Mouse (Mus musculus) limb, embryonic 13.5 days (tissue): ENCODE data around the gene Dbp. TPM values are rescaled to one million over a fixed set of nuclear protein-coding genes. Genes with fewer than 3 reads are reported as not detected.

Experiments
- ATAC-seq: fragments of 200-750 bp; cut with Nextera tagmentation; 2 replicates; pipeline ENCODE4 v1.8.0; 2017; ENCODE audit warnings: low read depth, moderate number of reproducible peaks, moderate TSS enrichment; ENCODE audit not compliant: low FRiP score
- H3K27ac ChIP-seq: fragments of 300-500 bp; sonication (generic); 2 replicates; pipeline ENCODE4 v1.5.1; 2015; ENCODE audit warnings: inconsistent platforms, mild to moderate bottlenecking, moderate library complexity
- H3K27me3 ChIP-seq: fragments of 300-500 bp; sonication (generic); 2 replicates; pipeline ENCODE4 v1.6.1; 2015; ENCODE audit warnings: mild to moderate bottlenecking, inconsistent platforms
- H3K36me3 ChIP-seq: fragments of 300-500 bp; sonication (generic); 2 replicates; pipeline ENCODE4 v1.6.1; 2015; ENCODE audit warnings: inconsistent platforms, mild to moderate bottlenecking, moderate library complexity
- H3K4me1 ChIP-seq: fragments of 300-500 bp; sonication (generic); 2 replicates; pipeline ENCODE4 v1.6.1; 2015; ENCODE audit warnings: inconsistent platforms
- H3K4me2 ChIP-seq: fragments of 300-500 bp; sonication (generic); replicated peaks from 2 replicates; pipeline ENCODE4 v1.6.1; 2015; ENCODE audit warnings: inconsistent platforms, mild to moderate bottlenecking, moderate library complexity
- H3K4me3 ChIP-seq: fragments of 300-500 bp; sonication (generic); 2 replicates; pipeline ENCODE4 v1.5.1; 2015; ENCODE audit warnings: moderate library complexity, mild to moderate bottlenecking, inconsistent platforms
- H3K9ac ChIP-seq: fragments of 300-500 bp; sonication (generic); 2 replicates; pipeline ENCODE4 v1.6.1; 2015; ENCODE audit warnings: mild to moderate bottlenecking, inconsistent platforms
- H3K9me3 ChIP-seq: fragments of 300-500 bp; sonication (generic); 2 replicates; pipeline ENCODE4 v1.6.1; 2016; ENCODE audit warnings: inconsistent platforms
- WGBS: fragments of 180-500 bp; shearing (Covaris S2); methylation state at CpG from one replicate; pipeline ENCODE4 v1.1.7; 2015; 5-methylcytosine and 5-hydroxymethylcytosine counted together
- polyA plus RNA-seq: library from polyadenylated mRNA; unstranded; fragments of >200 nt; fragmentation: Nextera tagmentation; extraction: Ambion mirVana; gene quantifications from 2 replicates; pipeline ENCODE4 v1.2.1, GENCODE M21; 2015

Gene Dbp
- polyA plus RNA-seq, 1 experiment from 2014 or later: 4.5 TPM

DNA sequence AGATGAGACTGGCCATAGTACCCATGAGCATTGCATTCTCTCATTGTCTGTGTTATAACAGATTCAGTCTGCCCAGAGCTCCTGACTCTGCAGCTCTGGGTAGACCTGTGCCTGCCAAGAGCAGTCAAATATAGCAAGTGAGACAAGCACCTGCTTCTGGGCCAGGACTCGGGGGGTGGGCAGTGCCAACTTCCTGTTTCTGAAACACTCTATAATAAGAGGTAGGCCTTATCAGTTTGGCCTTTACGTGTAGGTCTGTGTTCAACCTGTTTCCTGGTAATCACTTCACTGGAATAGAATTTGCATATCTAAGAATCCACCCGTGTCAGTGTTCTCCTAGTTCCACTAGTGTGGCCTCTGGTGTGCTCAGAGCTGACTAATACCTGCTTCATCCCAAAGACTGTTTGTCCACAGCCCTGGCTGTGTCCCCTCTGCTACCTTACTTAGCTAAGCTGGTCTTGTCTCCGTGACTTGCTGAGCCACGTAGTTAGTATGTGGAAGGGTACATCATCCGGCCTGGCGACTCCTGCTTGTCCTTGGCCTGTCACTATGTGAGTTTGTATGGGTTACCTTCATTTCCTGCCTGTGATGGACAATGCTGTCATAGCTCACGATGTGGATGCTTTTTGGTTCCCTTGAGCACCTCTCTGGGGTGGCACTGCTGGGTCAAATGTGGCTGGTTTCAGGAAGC, 23.7 kb upstream of the Dbp start:
- 85% methylated on average over 8 of the region's 8 CpGs for WGBS
- Histone ChIP-seq H3K9ac (no peak overlapping the region), H3K4me2 (no peak overlapping the region), H3K27ac (no peak overlapping the region), H3K9me3 (no peaks in the 10 kb centered on the region), H3K4me1 (peaks cover 23% of the 10 kb centered on the region), H3K4me3 (no peak overlapping the region), H3K36me3 (no peaks in the 10 kb centered on the region), H3K27me3 (no peaks in the 10 kb centered on the region)
- ATAC-seq: no peak

DNA sequence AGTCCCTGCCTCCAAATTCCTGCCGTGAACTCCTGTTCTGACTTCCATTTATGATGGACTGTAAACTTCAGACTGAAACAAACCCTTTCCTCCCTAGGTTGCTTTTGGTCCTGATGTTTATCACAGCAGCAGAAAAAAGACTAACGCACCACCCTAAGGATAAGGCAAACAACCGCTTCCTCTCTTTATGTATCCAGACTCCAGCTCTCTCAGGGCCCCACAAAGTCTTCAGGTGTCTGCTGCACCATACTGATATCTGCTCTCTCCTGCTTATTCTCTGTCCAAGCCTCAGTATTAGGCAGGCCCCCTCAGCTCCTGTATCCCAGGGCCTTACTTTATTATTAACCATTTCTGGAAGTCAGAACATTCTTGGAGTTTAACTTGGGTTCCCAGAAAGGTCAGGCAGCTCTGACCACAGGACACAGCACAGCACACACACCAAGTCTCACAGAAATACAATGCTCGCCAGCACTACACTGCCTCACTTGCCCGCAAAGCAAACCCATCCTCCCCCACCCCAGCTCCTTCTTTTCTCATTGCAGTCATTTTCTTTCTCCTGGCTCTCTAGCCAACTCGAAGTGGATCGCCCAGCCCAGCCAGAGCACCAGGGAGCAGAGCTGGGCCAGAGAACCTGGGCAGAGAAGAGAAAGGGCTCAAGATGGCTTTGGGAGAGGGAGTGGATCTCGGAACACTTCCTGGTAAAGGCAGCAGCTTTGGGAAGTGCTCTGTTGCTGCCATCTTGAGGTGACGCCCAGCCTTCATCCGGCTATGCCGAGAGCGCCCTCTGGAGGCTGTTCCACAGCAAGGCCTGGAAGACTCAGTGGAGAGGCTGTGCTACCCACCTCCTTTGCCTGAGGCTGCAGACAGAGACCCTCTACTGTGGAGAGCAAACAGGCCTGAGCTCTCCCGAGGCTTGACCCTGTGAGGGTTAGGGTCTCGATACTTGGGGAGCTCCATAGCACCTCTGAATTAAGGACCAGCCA, 22.5 kb upstream of the Dbp start:
- Histone ChIP-seq H3K27ac (no peak overlapping the region; the same call in 1 of the 2 replicates), H3K9me3 (no peaks in the 10 kb centered on the region), H3K4me1 (peaks cover 25% of the 10 kb centered on the region), H3K27me3 (no peaks in the 10 kb centered on the region), H3K4me3 (0 out of 2 replicates have a peak overlapping the region, but pooled peaks have one; percentile 20), H3K4me2 (peak overlapping the region; percentile 55), H3K36me3 (no peaks in the 10 kb centered on the region), H3K9ac (peak overlapping the region; percentile 48; the same call in 1 of the 2 replicates)
- WGBS: 29% methylated on average over 14 of the region's 14 CpGs
- peak; percentile 54 for ATAC-seq

DNA sequence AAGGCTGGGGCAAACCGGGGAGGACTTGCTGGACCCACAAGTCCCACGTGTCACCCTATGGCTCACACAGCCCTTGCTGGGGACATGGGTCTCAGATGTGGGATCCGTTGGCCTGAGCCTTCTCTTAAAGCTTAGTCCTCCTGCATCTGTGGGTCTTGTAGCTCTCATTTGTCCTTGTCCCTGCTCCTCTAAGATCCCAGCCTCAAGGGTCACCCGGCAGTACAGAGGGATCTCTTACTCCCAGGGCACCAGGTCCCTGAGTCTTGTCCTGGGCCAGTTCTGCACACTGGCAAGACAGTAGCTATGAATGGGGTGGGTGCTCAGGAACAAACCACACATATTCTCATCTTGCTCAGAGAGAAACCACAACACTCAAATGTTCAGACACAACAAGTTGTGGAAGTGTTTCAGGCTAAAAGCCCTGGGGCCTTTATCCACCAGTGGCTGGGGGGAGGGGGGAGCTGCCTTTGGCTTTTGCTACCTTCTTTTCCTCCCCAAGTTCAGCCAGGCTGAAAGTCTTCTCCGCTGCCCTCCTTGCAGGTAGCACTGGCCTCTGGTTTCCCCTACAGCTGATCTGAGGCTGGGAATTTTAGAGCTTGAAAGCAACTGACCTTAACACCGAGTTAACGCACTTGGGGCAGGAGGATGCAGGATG, 21.4 kb upstream of the Dbp start, which contains the start of gene Ntn5:
Gene Ntn5, plus strand, starts transcription at position 627 of the 655 bp plus-strand sequence.
- peak within 1 kb of the TSS; percentile 55; the same call in 1 of the 2 replicates for H3K4me2 ChIP-seq
- peak within 1 kb of the TSS; percentile 43 for H3K9ac ChIP-seq
- ATAC-seq: no peak
- no peaks in the 10 kb centered on the region for H3K27me3 ChIP-seq
- no peak within 1 kb of the TSS for H3K27ac ChIP-seq
- WGBS: 73% methylated on average over 7 of the region's 7 CpGs
- H3K4me1 ChIP-seq: peaks cover 25% of the 10 kb centered on the region
- no peaks in the 10 kb centered on the region for H3K36me3 ChIP-seq
- H3K4me3 ChIP-seq: no peak within 1 kb of the TSS
- H3K9me3 ChIP-seq: no peaks in the 10 kb centered on the region

DNA sequence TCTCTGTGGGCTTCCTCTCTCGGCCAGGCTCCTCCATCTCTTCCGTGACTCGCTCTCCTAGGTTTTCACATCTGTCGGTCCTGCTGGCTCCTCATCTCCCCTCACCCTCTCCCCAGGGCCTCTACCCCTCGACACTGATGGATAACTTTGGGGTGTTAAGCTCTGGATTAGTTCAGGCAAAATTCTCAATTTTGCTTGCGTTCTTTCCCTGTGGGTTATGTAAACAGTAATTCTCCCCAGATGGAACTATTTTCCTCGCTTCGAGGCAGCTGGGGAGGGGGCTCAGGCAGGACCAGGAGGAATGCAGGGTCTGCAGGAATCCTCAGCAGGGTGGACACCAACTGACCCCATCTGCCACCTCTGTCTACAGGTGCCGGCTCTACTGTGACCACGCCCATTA, 19.1 kb upstream of the Dbp start:
- 27% methylated on average over 10 of the region's 10 CpGs for WGBS
- peak overlapping the region; percentile 48; the same call in 1 of the 2 replicates for H3K27ac ChIP-seq
- H3K4me3 ChIP-seq: no peak overlapping the region
- no peaks in the 10 kb centered on the region for H3K36me3 ChIP-seq
- no peaks in the 10 kb centered on the region for H3K9me3 ChIP-seq
- 0 out of 2 replicates have a peak, but pooled peaks have one; percentile 17 for ATAC-seq
- H3K4me1 ChIP-seq: peaks cover 25% of the 10 kb centered on the region
- H3K9ac ChIP-seq: peak overlapping the region; percentile 6; the same call in 1 of the 2 replicates
- no peaks in the 10 kb centered on the region for H3K27me3 ChIP-seq
- peak overlapping the region; percentile 11; the same call in 1 of the 2 replicates for H3K4me2 ChIP-seq

DNA sequence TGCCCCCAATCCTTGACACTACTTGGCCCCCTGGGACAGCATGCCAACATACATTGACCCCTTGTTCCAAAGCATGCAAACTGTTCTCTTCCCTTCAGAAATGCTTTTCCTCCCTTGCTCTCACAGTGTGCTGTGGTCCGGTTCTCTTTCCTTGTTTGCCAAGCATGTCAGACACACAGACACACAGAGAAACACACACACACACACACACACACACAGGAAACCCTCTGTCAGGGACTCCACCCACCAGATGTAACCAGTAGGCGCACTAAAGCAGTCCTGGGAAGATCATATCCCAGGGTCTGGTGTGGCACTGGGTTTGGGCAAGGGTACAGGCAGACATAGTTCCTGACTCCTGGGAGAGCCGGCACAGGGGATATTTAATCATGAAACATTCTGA, 18.0 kb upstream of the Dbp start:
- WGBS: 84% methylated on average over 3 of the region's 3 CpGs
- H3K4me1 ChIP-seq: peaks cover 25% of the 10 kb centered on the region
- H3K9ac ChIP-seq: no peak overlapping the region
- no peak overlapping the region for H3K4me3 ChIP-seq
- no peak overlapping the region for H3K4me2 ChIP-seq
- no peak overlapping the region for H3K27ac ChIP-seq
- no peak for ATAC-seq
- no peaks in the 10 kb centered on the region for H3K9me3 ChIP-seq
- H3K36me3 ChIP-seq: no peaks in the 10 kb centered on the region
- no peaks in the 10 kb centered on the region for H3K27me3 ChIP-seq

DNA sequence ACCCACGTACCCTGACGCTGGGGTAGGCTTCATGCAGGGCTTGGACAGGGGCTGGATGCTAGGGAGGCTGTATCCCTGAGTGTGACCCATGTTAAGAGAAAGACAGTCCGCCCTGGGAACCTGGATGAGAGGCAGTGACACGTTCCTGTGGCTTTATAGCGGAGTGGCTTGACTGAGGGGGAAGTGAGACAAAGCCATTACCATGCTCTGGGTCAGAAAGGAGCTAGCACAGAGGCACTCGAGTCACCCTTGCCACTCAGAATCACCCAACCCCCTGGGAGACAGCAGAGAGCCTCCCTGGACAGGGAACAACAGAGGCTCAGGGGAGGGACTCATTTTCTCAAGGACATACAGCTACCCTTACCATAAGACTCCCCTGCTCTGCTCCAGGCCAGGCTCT, 15.8 kb upstream of the Dbp start:
- Histone ChIP-seq H3K27me3 (no peaks in the 10 kb centered on the region), H3K4me2 (no peak overlapping the region), H3K27ac (no peak overlapping the region), H3K9ac (no peak overlapping the region), H3K4me1 (peaks cover 18% of the 10 kb centered on the region), H3K9me3 (no peaks in the 10 kb centered on the region), H3K36me3 (no peaks in the 10 kb centered on the region), H3K4me3 (no peak overlapping the region)
- ATAC-seq: no peak
- WGBS: 54% methylated on average over 6 of the region's 6 CpGs

DNA sequence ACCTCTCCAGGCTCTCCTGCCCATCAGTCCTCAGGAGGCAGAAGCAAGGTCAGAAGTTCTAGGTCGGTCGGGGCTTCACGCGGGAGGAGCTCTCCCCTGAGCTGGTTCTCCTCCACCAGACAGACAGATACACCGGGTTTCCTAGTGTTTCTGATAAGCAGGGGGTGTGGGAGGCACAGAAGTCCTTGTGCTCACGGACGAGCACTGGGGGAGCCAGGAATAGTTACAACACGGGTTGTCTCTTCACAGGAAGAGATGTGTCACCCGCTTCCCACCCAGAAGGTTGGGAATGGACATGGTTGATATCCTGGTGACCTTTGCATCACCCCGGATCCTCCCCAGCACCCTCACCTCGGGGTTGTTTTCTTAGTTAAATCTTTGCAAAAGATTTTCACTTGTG, 15.1 kb upstream of the Dbp start:
- H3K4me1 ChIP-seq: peaks cover 21% of the 10 kb centered on the region
- H3K27ac ChIP-seq: no peak overlapping the region
- no peaks in the 10 kb centered on the region for H3K9me3 ChIP-seq
- no peak for ATAC-seq
- H3K27me3 ChIP-seq: no peaks in the 10 kb centered on the region
- 75% methylated on average over 11 of the region's 11 CpGs for WGBS
- no peak overlapping the region for H3K4me3 ChIP-seq
- no peaks in the 10 kb centered on the region for H3K36me3 ChIP-seq
- no peak overlapping the region for H3K4me2 ChIP-seq
- H3K9ac ChIP-seq: no peak overlapping the region

DNA sequence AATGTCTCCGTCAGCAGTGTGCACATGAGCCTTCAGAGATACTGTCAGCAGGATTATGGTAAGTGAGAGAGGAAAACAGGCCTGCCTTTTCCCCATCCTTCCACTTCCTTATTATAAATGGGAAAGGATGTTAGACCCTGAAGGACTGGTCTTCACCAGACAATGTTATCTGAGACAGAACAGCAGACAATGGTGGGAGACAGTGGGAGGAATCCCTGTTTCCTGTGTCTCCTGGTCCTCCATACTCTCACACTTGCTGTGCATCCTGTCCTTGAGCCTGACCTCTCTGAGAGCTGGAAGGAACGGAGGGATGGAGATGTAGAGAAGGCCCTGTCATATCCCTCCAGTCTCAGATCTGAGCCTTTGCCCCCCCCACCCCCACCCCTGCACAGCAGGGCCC, 12.5 kb upstream of the Dbp start:
- no peak for ATAC-seq
- no peaks in the 10 kb centered on the region for H3K27me3 ChIP-seq
- H3K4me1 ChIP-seq: peaks cover 9% of the 10 kb centered on the region; the same call in 1 of the 2 replicates
- H3K4me3 ChIP-seq: no peak overlapping the region
- no peaks in the 10 kb centered on the region for H3K36me3 ChIP-seq
- no peak overlapping the region for H3K4me2 ChIP-seq
- no peak overlapping the region for H3K9ac ChIP-seq
- WGBS: 75% methylated on average over 2 of the region's 2 CpGs
- H3K27ac ChIP-seq: no peak overlapping the region
- H3K9me3 ChIP-seq: no peaks in the 10 kb centered on the region

DNA sequence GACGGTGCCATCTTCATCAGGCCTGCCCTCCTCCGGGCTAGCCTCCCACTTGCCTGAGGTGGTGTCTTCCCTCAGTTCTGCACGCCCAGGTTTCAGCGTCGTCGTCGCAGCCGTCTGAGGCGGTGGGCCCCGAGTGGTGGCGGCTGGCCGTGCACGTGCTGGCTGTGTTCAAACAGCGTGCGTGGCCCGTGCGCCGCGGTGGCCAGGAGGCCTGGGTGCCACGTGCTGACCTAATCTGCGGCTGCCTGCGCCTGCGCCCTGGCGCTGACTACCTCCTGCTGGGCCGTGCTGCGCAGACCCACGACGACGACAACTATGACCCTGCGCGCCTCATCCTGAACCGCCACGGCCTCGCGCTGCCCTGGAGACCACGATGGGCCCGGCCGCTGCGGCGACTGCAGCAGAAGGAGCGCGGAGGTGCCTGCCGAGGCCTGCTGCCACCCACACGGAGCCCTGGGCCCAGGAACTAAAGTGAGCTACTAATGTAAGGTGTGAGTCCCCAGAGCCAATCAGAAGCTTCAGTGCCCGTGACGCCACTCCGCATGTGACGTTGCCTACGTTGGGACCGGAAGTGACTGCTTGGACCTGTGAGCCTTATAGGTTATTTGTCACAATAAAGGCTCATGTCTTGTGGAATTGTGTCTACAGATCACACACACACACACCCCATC, 10.8 kb upstream of the Dbp start, which contains the start of gene Sec1:
Gene Sec1, minus strand, starts transcription at position 482 of the 671 bp plus-strand sequence.
- 90% methylated on average over 50 of the region's 50 CpGs for WGBS
- H3K4me3 ChIP-seq: no peak within 1 kb of the TSS

DNA sequence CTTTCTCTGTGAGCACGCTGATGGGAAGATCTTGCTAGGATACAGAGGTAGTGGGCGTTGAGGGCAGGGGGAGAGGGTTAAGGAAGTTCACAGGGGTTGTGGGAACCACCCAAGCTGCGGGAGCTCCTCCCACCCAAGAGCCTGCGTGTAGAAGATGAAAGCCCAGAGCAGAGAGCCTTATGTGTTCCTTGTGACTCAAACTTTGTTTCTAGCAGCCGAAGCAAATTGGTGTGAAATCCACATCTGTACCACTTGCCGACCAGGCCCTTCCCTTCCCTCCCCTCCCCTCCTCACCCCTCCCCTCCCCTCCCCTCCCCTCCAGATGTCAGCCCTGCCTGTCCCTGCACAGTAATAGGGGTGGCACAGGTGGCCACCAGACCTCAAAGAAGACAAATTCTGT, 9.8 kb upstream of the Dbp start:
- ATAC-seq: no peak; the same call in 1 of the 2 replicates
- no peaks in the 10 kb centered on the region for H3K36me3 ChIP-seq
- no peak overlapping the region for H3K4me2 ChIP-seq
- H3K4me3 ChIP-seq: no peak overlapping the region
- WGBS: 6% methylated on average over 6 of the region's 6 CpGs
- H3K27ac ChIP-seq: peak overlapping the region; percentile 44; the same call in 1 of the 2 replicates
- no peaks in the 10 kb centered on the region for H3K9me3 ChIP-seq
- H3K4me1 ChIP-seq: peaks cover 16% of the 10 kb centered on the region
- no peak overlapping the region for H3K9ac ChIP-seq
- H3K27me3 ChIP-seq: peaks cover 24% of the 10 kb centered on the region

More for the DNA sequence above, 10.8 kb upstream of the Dbp start, which contains the start of gene Sec1:
- Histone ChIP-seq H3K27me3 (peaks cover 14% of the 10 kb centered on the region), H3K9ac (no peak within 1 kb of the TSS), H3K4me1 (peaks cover 9% of the 10 kb centered on the region; the same call in 1 of the 2 replicates), H3K4me2 (no peak within 1 kb of the TSS), H3K27ac (peak within 1 kb of the TSS; percentile 44; the same call in 1 of the 2 replicates), H3K36me3 (no peaks in the 10 kb centered on the region), H3K9me3 (no peaks in the 10 kb centered on the region)
- no peak for ATAC-seq

DNA sequence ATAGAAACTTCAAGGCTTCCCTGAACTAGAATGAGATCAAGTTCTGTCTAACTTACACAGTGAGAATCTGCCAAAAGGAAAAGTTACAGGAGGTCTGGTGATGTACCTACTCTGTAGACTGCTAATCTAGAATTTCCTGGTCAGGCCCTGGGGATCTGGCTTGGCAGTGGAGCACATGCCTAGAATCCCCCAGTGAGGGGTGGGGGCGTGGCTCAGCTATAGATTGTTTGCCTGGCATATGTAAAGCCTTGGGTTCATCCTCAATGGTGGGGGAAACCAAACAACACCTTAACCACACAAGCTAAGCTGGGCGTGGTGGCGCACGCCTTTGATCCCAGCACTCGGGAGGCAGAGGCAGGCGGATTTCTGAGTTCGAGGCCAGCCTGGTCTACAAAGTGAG, 7.0 kb upstream of the Dbp start:
- Histone ChIP-seq H3K4me2 (no peak overlapping the region), H3K36me3 (no peaks in the 10 kb centered on the region), H3K27ac (no peak overlapping the region), H3K9ac (no peak overlapping the region), H3K9me3 (no peaks in the 10 kb centered on the region), H3K4me3 (no peak overlapping the region), H3K4me1 (peaks cover 31% of the 10 kb centered on the region), H3K27me3 (peaks cover 30% of the 10 kb centered on the region)
- 76% methylated on average over 7 of the region's 7 CpGs for WGBS
- ATAC-seq: no peak
